Mouse (Mus musculus) midbrain, embryonic 16.5 days (tissue): ENCODE data around the gene Kat6b. TPM values are rescaled to one million over a fixed set of nuclear protein-coding genes. Genes with fewer than 3 reads are reported as not detected.

Source experiments
- ATAC-seq: fragments of 200-750 bp; cut with Nextera tagmentation; 2 replicates; pipeline ENCODE4 v1.8.0; 2017; ENCODE audit warnings: moderate TSS enrichment
- H3K27ac ChIP-seq: fragments of 300-500 bp; sonication (generic); 2 replicates; pipeline ENCODE4 v1.5.1; 2014; ENCODE audit warnings: mild to moderate bottlenecking, low read length, mixed read lengths
- H3K27me3 ChIP-seq: fragments of 300-500 bp; sonication (generic); 2 replicates; pipeline ENCODE4 v1.6.1; 2014; ENCODE audit warnings: low read depth, low read length, mixed read lengths; ENCODE audit not compliant: control insufficient read depth, insufficient read depth
- H3K36me3 ChIP-seq: fragments of 300-500 bp; sonication (generic); 2 replicates; pipeline ENCODE4 v1.6.1; 2014; ENCODE audit warnings: mild to moderate bottlenecking, low read length, moderate library complexity, mixed read lengths; ENCODE audit not compliant: control insufficient read depth, insufficient read depth
- H3K4me1 ChIP-seq: fragments of 300-500 bp; sonication (generic); 2 replicates; pipeline ENCODE4 v1.6.1; 2014; ENCODE audit warnings: mild to moderate bottlenecking, low read length, mixed read lengths; ENCODE audit not compliant: control insufficient read depth, insufficient read depth
- H3K4me2 ChIP-seq: fragments of 300-500 bp; sonication (generic); 2 replicates; pipeline ENCODE4 v1.6.1; 2014; ENCODE audit warnings: mild to moderate bottlenecking, low read length, mixed read lengths
- H3K4me3 ChIP-seq: fragments of 300-500 bp; sonication (generic); 2 replicates; pipeline ENCODE4 v1.5.1; 2014; ENCODE audit warnings: low read depth, mild to moderate bottlenecking, low read length, moderate library complexity, mixed read lengths
- H3K9ac ChIP-seq: fragments of 300-500 bp; sonication (generic); 2 replicates; pipeline ENCODE4 v1.6.1; 2014; ENCODE audit warnings: low read depth, low read length, mixed read lengths
- H3K9me3 ChIP-seq: fragments of 300-500 bp; sonication (generic); replicated peaks from 2 replicates; pipeline ENCODE4 v1.6.1; 2014; ENCODE audit warnings: mild to moderate bottlenecking, low read length, mixed read lengths; ENCODE audit not compliant: control insufficient read depth, poor library complexity, severe bottlenecking
- WGBS: fragments of 180-500 bp; shearing (Covaris S2); extraction: QIAGEN DNeasy Blood & Tissue Kit; methylation state at CpG from one replicate; pipeline ENCODE4 v1.1.7; 2014; 5-methylcytosine and 5-hydroxymethylcytosine counted together
- polyA plus RNA-seq: library from polyadenylated mRNA; unstranded; fragments of >200 nt; fragmentation: Nextera tagmentation; extraction: Ambion mirVana; gene quantifications from 2 replicates; pipeline ENCODE4 v1.2.1, GENCODE M21; 2015

Kat6b gene
- polyA plus RNA-seq, 1 experiment from 2014 or later: 17.2 TPM

DNA sequence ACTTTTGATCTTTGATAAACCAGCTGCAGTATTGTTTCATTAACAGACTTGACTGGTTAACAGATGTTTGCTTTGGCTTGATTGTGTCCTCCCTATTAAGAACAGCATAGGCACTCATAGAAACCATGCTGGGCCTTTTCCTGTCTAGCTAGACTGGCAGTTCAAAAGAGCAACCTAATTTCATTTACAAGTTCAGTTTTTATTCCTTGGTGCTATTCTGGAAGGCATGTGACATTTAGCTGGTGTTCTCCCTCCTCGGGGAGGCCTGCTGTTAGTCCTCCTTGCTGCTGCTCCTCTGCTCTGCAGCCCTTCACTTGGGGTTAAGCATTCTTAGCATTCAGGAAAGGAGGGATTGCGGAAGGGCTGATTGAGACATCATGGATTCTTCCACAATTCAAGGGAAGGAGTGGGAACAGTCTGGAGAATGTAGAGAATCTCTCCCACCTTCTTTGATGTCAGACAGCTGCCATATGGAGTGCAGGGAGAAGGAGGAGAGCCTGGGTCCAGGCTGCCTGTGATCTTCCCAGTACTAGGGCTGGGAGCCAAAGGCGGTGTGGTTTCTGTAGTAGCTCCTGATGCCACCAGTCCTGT lies 42.7 kb downstream of the Kat6b start:
- ATAC-seq: no peak
- 25% methylated on average over 3 of the region's 3 CpGs for WGBS
- Histone ChIP-seq H3K4me2 (no peak overlapping the region), H3K4me1 (peaks cover 30% of the 10 kb centered on the region), H3K27me3 (no peaks in the 10 kb centered on the region), H3K9ac (no peak overlapping the region), H3K9me3 (no peaks in the 10 kb centered on the region), H3K36me3 (no peaks in the 10 kb centered on the region), H3K4me3 (no peak overlapping the region), H3K27ac (peak overlapping the region; percentile 61; the same call in 1 of the 2 replicates)

DNA sequence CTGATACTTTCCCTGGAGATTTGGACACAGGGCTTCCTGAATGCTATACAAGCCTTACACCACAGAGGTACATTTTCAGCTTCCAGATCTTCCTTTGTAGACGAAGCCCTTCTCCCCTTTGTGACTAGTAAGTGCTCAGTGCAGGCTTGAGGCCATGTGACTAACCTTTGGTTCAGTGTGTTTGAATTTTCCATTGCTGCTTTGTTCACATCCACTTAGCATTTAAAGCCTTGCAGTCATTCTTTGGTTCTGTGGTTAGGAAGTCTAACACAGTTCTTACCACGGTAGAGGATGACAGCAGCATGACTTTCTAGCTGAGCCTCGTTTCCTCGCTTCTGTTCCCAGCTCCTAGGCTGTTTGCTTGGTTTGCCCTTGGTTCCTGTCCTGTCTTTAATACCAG lies 44.4 kb downstream of the Kat6b start:
- Histone ChIP-seq H3K27me3 (no peaks in the 10 kb centered on the region), H3K4me1 (peaks cover 22% of the 10 kb centered on the region), H3K4me3 (no peak overlapping the region), H3K36me3 (no peaks in the 10 kb centered on the region), H3K9me3 (no peaks in the 10 kb centered on the region), H3K9ac (no peak overlapping the region), H3K4me2 (no peak overlapping the region), H3K27ac (no peak overlapping the region)
- no peak for ATAC-seq
- 45% methylated on average over 4 of the region's 4 CpGs for WGBS

DNA sequence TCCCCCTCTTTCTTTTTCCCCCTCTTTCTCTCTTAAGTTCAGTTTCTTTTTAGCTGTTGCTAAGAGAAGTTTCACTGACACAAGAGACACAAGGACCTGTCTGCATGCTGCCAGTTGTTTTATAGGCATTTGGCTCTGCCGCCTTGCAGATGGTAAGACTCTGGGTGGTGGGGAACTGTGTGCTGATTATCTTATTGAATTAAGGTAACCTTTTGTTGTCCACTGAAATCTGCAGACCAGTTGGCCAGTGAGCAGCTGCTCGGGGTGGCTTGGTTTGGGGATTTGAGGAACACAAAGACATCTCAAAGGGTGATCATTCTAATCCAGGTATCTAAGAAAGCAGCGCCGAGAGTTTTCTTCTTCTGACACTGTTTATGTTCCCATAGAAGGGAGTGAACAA lies 52.3 kb downstream of the Kat6b start:
- WGBS: 22% methylated on average over 4 of the region's 4 CpGs
- Histone ChIP-seq H3K27me3 (no peaks in the 10 kb centered on the region), H3K4me2 (no peak overlapping the region), H3K4me3 (no peak overlapping the region), H3K4me1 (peaks cover 13% of the 10 kb centered on the region; the same call in 1 of the 2 replicates), H3K27ac (no peak overlapping the region), H3K9ac (no peak overlapping the region), H3K36me3 (no peaks in the 10 kb centered on the region), H3K9me3 (no peaks in the 10 kb centered on the region)
- ATAC-seq: no peak

DNA sequence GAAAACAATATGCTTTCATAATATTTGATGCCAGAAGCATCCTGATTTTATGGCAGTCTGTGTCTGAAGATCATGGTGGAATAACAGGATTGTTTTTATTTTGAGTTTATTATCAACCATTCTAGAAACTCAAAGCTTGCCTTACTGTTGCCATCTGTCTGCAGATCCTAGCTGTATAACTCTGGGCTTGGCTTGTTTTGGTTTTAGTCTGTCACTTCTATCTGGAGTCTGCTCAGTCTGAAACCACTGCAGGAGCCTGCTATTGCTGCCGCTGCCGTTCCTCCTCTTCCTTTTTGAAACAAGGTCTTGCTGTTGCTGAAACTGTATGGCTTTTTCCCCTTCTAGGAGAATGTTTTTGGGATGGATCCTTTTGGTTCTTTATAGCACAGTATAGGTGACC lies 52.8 kb downstream of the Kat6b start:
- peaks cover 13% of the 10 kb centered on the region; the same call in 1 of the 2 replicates for H3K4me1 ChIP-seq
- H3K27ac ChIP-seq: peak overlapping the region; percentile 51; the same call in 1 of the 2 replicates
- H3K36me3 ChIP-seq: no peaks in the 10 kb centered on the region
- H3K9ac ChIP-seq: no peak overlapping the region
- no peaks in the 10 kb centered on the region for H3K27me3 ChIP-seq
- 42% methylated on average over 2 of the region's 2 CpGs for WGBS
- no peak overlapping the region for H3K4me3 ChIP-seq
- H3K9me3 ChIP-seq: no peaks in the 10 kb centered on the region
- no peak overlapping the region for H3K4me2 ChIP-seq
- no peak for ATAC-seq

DNA sequence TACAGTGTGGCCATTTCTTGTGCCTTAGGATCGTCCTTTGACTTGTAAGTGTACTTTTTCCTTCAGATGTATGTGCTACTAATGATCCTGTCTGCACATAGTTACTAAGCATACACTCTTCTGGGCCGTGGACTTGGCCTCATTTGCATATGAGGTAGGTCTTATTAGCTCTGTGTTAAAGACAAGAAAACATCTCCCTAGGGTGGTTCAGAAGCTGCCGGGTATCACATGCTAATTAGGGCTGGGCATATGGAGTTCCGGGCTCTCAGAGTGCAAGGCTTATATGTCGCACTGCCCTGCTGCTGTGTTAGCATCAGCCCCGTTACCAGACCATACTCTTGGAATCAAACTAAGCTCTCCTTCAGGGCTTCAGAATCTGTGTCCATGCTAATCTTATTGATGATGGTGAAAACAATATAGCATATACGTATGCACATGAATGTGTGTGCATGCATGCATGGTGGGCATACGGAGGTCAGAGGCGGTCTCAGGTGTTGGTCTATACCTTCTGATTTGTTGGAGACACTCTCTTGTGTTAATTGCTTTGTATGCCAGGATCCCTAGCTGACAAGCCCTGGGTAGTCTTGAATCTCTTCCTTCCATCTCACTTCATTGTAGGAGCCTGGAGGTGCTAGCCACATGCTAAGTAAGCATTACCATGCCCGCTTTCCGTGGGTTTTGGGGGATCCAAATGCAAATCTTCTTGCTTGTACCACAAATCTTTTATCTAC lies 53.5 kb downstream of the Kat6b start:
- Histone ChIP-seq H3K9me3 (no peaks in the 10 kb centered on the region), H3K27ac (no peak overlapping the region)

DNA sequence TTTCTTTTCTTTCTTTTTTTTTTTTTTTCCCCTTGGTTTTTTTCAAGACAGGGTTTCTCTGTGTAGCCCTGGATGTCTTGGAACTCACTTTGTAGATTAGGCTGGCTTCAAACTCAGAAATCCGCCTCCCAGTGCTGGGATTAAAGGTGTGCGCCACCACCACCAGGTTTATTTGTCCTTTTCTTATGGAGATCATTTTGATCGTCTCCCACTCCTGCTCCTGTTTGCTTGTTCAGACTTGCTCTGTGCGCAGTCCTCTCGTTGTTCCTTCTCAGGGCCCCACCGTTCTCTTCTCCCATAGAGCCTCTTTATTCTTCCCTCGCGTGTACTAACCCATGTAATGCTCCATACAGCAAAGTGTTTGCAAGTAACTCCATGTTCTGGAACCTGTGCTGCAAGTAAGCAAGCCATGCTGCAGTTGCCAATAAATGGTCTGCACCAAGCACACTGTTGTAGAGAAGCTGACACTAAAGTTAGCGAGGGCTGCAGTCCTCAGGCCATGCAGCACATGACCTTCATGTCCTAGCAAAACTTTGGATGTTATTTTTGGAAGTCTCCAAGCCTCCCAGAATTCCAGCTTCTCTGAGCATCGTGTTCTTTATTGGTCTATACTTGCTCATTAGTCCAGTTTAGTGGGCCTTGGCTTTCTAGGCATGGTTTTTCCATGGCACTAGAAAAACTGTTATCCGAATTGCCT lies 55.4 kb downstream of the Kat6b start:
- H3K4me1 ChIP-seq: peaks cover 13% of the 10 kb centered on the region; the same call in 1 of the 2 replicates
- 82% methylated on average over 11 of the region's 11 CpGs for WGBS
- no peak overlapping the region for H3K27ac ChIP-seq
- ATAC-seq: no peak
- H3K4me2 ChIP-seq: no peak overlapping the region
- no peaks in the 10 kb centered on the region for H3K36me3 ChIP-seq
- no peaks in the 10 kb centered on the region for H3K9me3 ChIP-seq
- no peak overlapping the region for H3K4me3 ChIP-seq
- H3K27me3 ChIP-seq: no peaks in the 10 kb centered on the region
- no peak overlapping the region for H3K9ac ChIP-seq

More for the DNA sequence above, 53.5 kb downstream of the Kat6b start:
- peak; percentile 69; the same call in 1 of the 2 replicates for ATAC-seq
- H3K9ac ChIP-seq: no peak overlapping the region
- no peaks in the 10 kb centered on the region for H3K36me3 ChIP-seq
- peaks cover 13% of the 10 kb centered on the region; the same call in 1 of the 2 replicates for H3K4me1 ChIP-seq
- H3K4me3 ChIP-seq: no peak overlapping the region
- WGBS: 46% methylated on average over 11 of the region's 11 CpGs
- no peak overlapping the region for H3K4me2 ChIP-seq
- no peaks in the 10 kb centered on the region for H3K27me3 ChIP-seq

DNA sequence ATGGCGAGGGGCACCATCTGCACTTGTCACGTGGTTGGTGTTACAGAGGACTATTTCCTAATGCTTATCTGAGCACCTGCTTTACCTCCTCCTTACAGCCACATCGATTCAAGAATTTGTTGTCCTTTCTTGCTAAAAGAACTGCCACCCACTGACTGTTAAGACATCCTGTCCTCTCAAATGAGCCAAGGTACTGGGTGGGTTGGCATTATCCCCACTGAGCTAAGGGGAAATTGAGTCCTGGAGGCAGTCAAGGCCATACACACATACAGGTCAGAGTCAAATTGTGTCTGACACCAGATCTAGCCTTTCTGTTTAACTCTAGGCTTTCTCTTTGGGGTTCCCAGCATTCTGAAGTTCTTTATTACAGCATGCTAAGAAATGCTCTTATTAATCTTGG lies 56.6 kb downstream of the Kat6b start:
- Histone ChIP-seq H3K4me1 (peaks cover 13% of the 10 kb centered on the region; the same call in 1 of the 2 replicates), H3K4me3 (no peak overlapping the region), H3K27me3 (no peaks in the 10 kb centered on the region), H3K9ac (no peak overlapping the region), H3K4me2 (no peak overlapping the region), H3K36me3 (peaks cover 4% of the 10 kb centered on the region), H3K9me3 (no peaks in the 10 kb centered on the region), H3K27ac (no peak overlapping the region)
- no peak for ATAC-seq
- 90% methylated on average over 3 of the region's 3 CpGs for WGBS

DNA sequence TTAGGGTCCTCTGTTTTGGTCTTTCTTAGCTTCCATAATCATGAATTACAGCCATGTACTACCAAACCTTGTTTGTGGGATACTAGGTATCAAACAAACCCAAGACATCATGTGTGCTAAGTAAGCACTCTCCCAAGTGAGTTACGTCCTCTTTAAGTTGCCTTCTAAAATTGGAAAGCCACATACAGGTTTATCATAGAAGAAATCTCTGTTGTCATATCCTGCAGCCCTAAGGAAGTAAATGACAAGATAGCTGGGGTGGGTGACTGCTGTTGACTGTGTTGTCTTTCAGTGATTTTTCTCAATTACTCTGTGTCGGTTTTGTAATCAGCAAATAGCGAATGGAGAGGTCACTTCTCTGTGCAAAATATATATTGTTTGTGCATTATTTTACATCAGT lies 58.5 kb downstream of the Kat6b start:
- WGBS: 96% methylated on average over 3 of the region's 3 CpGs
- Histone ChIP-seq H3K9ac (no peak overlapping the region), H3K4me1 (peaks cover 2% of the 10 kb centered on the region; the same call in 1 of the 2 replicates), H3K4me3 (no peak overlapping the region), H3K9me3 (no peaks in the 10 kb centered on the region), H3K36me3 (peaks cover 4% of the 10 kb centered on the region), H3K4me2 (no peak overlapping the region), H3K27me3 (no peaks in the 10 kb centered on the region), H3K27ac (no peak overlapping the region)
- no peak for ATAC-seq

DNA sequence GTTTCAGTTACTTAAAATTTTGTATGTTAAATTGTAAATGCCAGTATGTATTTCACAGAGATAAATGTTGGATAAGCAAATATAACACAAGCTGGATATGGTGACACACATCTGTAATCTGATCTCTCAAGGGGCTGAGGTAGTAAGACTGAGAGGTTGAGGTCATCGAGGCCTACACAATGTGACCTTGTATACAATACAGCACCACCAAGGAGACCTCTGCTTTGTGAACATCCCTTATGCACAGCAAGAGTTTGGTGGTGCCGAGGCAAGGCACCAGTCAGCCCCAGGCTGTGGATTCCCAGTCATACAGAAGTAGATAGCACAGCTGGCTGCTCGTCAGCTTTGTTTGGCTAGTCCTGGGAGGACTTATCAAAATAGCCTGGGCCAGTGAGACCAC lies 59.1 kb downstream of the Kat6b start:
- H3K4me3 ChIP-seq: no peak overlapping the region
- H3K27me3 ChIP-seq: no peaks in the 10 kb centered on the region
- no peak overlapping the region for H3K4me2 ChIP-seq
- peaks cover 5% of the 10 kb centered on the region for H3K4me1 ChIP-seq
- WGBS: 58% methylated on average over 3 of the region's 3 CpGs
- H3K9me3 ChIP-seq: no peaks in the 10 kb centered on the region
- H3K9ac ChIP-seq: no peak overlapping the region
- H3K36me3 ChIP-seq: peaks cover 4% of the 10 kb centered on the region
- ATAC-seq: no peak
- H3K27ac ChIP-seq: no peak overlapping the region
